Mouse (Mus musculus): ENCODE measurements at regions not wholly inside any gene's neighbourhood (a gene's known extent, or its start where the extent isn't known, plus 50 kb on each side); places are given as distances from the start of the nearest gene placed in this dataset.
A peak's percentile ranks its signal among the peaks of the same experiment; 100 is the strongest.

GRCm38 (mm10) chr2:19714025-19714424 lies 56.5 kb downstream of the Otud1 start:
- no peak for TF ChIP-seq CTCF (conservative IDR thresholded peaks at IDR 0.05; ENCODE audit: insufficient read depth, insufficient read length, low read depth, low read length)
- TF ChIP-seq POLR2A (IDR thresholded peaks at IDR 0.05; ENCODE audit: low read depth, low read length), result no peak
- no peak overlapping the region for H3K27ac ChIP-seq (ENCODE audit: insufficient read depth, low read depth, low read length)
- no peak overlapping the region for H3K4me3 ChIP-seq (ENCODE audit: insufficient read depth, low read depth, low read length)
- 76% methylated on average over 3 of the region's 3 CpGs for WGBS
- H3K4me1 ChIP-seq (ENCODE audit: control insufficient read depth, insufficient read depth, low read length), result no peaks in the 10 kb centered on the region
- no peaks in the 10 kb centered on the region for H3K27me3 ChIP-seq (replicated peaks; ENCODE audit: control insufficient read depth, insufficient read depth, low read length)
- no peaks in the 10 kb centered on the region for H3K36me3 ChIP-seq (ENCODE audit: control insufficient read depth, insufficient read depth, low read length)
- DNase-seq, result no peak

DNA sequence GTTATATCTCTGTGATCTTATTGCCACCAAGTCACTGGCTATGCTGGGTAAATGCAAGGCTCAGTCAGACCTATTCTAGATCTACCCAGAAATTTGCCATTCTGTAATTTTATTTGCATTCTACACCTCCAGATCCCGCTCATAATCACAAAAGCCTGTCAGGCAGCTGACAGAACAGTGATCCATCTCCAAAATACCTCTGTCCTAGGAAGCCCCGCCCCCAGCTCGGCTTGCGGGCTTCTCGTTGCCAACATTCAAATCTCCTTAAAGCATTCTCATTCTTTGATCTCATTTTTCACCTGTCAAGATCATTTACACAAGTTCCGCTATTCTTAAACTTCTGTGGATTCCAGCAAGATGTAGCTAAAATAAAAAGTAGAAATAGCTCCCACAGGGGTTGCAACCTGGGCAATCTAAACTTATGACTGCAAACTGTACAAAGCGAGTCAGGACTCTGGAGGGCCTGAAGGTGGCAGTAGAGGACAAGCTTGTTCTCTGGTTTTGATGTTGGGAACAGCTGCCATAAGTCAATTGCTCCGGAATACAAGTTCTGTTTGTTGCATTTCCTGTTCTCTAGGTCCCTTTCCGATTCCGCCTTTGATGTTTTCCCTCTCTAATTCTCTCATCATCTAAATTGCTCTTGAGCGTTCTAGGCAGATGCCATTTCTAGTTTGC lies 58.1 kb downstream of the Otud1 start:
- Histone ChIP-seq H3K4me1 (ENCODE audit: control insufficient read depth, insufficient read depth, low read length) (no peaks in the 10 kb centered on the region), H3K27me3 (replicated peaks; ENCODE audit: control insufficient read depth, insufficient read depth, low read length) (no peaks in the 10 kb centered on the region), H3K27ac (ENCODE audit: insufficient read depth, low read depth, low read length) (no peak overlapping the region), H3K36me3 (ENCODE audit: control insufficient read depth, insufficient read depth, low read length) (no peaks in the 10 kb centered on the region), H3K4me3 (ENCODE audit: insufficient read depth, low read depth, low read length) (no peak overlapping the region)
- TF ChIP-seq POLR2A (IDR thresholded peaks at IDR 0.05; ENCODE audit: low read depth, low read length) (no peak), CTCF (conservative IDR thresholded peaks at IDR 0.05; ENCODE audit: insufficient read depth, insufficient read length, low read depth, low read length) (peak; percentile 91)
- 9% methylated on average over 11 of the region's 11 CpGs for WGBS
- DNase-seq, result peak; percentile 76

- Histone ChIP-seq H3K36me3 (ENCODE audit: control insufficient read depth, insufficient read depth, low read length) (no peaks in the 10 kb centered on the region), H3K4me1 (ENCODE audit: control insufficient read depth, insufficient read depth, low read length) (no peaks in the 10 kb centered on the region), H3K27me3 (replicated peaks; ENCODE audit: control insufficient read depth, insufficient read depth, low read length) (no peaks in the 10 kb centered on the region), H3K27ac (ENCODE audit: insufficient read depth, low read depth, low read length) (no peak overlapping the region), H3K4me3 (ENCODE audit: insufficient read depth, low read depth, low read length) (no peak overlapping the region)
- 76% methylated on average over 5 of the region's 5 CpGs for WGBS
- TF ChIP-seq POLR2A (IDR thresholded peaks at IDR 0.05; ENCODE audit: low read depth, low read length), result no peak
- no peak for TF ChIP-seq CTCF (conservative IDR thresholded peaks at IDR 0.05; ENCODE audit: insufficient read depth, insufficient read length, low read depth, low read length)
- DNase-seq, result no peak
Observed at GRCm38 (mm10) chr2:19716388-19716787, 58.8 kb downstream of the Otud1 start.

GRCm38 (mm10) chr2:19726085-19726484 lies 68.5 kb downstream of the Otud1 start:
- no peak overlapping the region for H3K4me3 ChIP-seq (ENCODE audit: insufficient read depth, low read depth, low read length)
- no peaks in the 10 kb centered on the region for H3K4me1 ChIP-seq (ENCODE audit: control insufficient read depth, insufficient read depth, low read length)
- TF ChIP-seq POLR2A (IDR thresholded peaks at IDR 0.05; ENCODE audit: low read depth, low read length), result no peak
- no peak for TF ChIP-seq CTCF (conservative IDR thresholded peaks at IDR 0.05; ENCODE audit: insufficient read depth, insufficient read length, low read depth, low read length)
- H3K27ac ChIP-seq (ENCODE audit: insufficient read depth, low read depth, low read length), result no peak overlapping the region
- DNase-seq, result no peak
- 86% methylated on average over 6 of the region's 6 CpGs for WGBS
- no peaks in the 10 kb centered on the region for H3K36me3 ChIP-seq (ENCODE audit: control insufficient read depth, insufficient read depth, low read length)
- H3K27me3 ChIP-seq (replicated peaks; ENCODE audit: control insufficient read depth, insufficient read depth, low read length), result no peaks in the 10 kb centered on the region; the same call in 1 of the 2 replicates

GRCm38 (mm10) chr2:19726904-19727303 lies 69.4 kb downstream of the Otud1 start:
- peak; percentile 36 for DNase-seq
- Histone ChIP-seq H3K4me1 (ENCODE audit: control insufficient read depth, insufficient read depth, low read length) (no peaks in the 10 kb centered on the region), H3K27ac (ENCODE audit: insufficient read depth, low read depth, low read length) (no peak overlapping the region), H3K36me3 (ENCODE audit: control insufficient read depth, insufficient read depth, low read length) (no peaks in the 10 kb centered on the region), H3K27me3 (replicated peaks; ENCODE audit: control insufficient read depth, insufficient read depth, low read length) (no peaks in the 10 kb centered on the region; the same call in 1 of the 2 replicates), H3K4me3 (ENCODE audit: insufficient read depth, low read depth, low read length) (no peak overlapping the region)
- 12% methylated on average over 9 of the region's 9 CpGs for WGBS
- TF ChIP-seq POLR2A (IDR thresholded peaks at IDR 0.05; ENCODE audit: low read depth, low read length) (no peak), CTCF (conservative IDR thresholded peaks at IDR 0.05; ENCODE audit: insufficient read depth, insufficient read length, low read depth, low read length) (peak; percentile 89)

DNA sequence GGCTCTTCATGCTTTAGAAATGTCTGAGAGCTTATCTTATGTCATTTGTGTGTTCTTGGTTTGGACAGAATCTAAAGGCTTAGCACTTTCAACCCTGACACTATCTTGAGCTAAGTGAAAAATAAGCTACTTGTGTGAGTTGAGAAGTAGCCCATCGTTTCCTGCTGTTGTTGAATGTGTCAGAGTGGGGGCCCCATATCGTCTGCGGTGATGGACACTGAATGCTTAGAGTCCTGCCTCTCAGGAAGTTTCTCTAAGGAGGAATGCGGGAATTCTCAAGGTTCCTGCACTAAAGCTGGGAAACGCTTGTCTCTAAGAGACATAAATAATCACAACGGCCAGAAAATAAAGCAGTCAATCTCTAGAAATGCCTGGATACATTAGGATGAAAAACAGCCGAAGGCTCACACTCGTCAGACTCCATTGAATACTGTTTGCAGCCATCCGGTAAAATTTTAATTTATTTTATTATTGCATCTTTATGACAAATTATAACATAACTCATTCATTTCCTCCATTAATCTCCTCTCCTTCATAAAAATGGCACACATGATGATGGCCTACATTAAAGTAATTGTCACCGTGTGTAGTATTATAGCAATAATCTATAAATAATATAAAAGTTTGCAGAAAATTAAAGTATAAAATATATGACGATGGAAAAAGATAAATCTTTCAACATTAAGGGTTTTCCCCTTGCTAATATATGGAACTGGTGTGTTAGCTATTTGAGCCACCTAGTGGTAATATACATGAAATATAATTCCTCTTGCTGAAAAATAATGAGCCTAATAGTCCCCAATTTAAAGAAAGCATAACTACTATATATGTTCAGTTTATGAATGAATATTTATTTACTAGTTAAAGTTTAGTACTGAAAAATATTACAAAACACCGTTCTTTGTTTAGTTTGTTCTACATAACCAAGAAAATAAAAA lies 75.6 kb downstream of the Otud1 start:
- WGBS, result 23% methylated on average over 12 of the region's 12 CpGs
- H3K27me3 ChIP-seq (replicated peaks; ENCODE audit: control insufficient read depth, insufficient read depth, low read length), result no peaks in the 10 kb centered on the region; the same call in 1 of the 2 replicates
- H3K4me3 ChIP-seq (ENCODE audit: insufficient read depth, low read depth, low read length), result no peak overlapping the region
- H3K36me3 ChIP-seq (ENCODE audit: control insufficient read depth, insufficient read depth, low read length), result no peaks in the 10 kb centered on the region
- no peak for TF ChIP-seq POLR2A (IDR thresholded peaks at IDR 0.05; ENCODE audit: low read depth, low read length)
- TF ChIP-seq CTCF (conservative IDR thresholded peaks at IDR 0.05; ENCODE audit: insufficient read depth, insufficient read length, low read depth, low read length), result no peak
- H3K4me1 ChIP-seq (ENCODE audit: control insufficient read depth, insufficient read depth, low read length), result no peaks in the 10 kb centered on the region
- DNase-seq, result no peak
- no peak overlapping the region for H3K27ac ChIP-seq (ENCODE audit: insufficient read depth, low read depth, low read length)

All from kidney, adult 2 months (tissue).